Mouse (Mus musculus) bone marrow, adult 2 months (tissue): ENCODE data around the gene Dhrs7b.

Experiments
- CTCF ChIP-seq: fragments of 200-500 bp; IDR thresholded peaks from 2 replicates; pipeline ENCODE4 v1.5.1; 2011; ENCODE audit warnings: low read length, control low read depth; ENCODE audit not compliant: control insufficient read depth, insufficient read depth
- POLR2A ChIP-seq: fragments of 200-500 bp; IDR thresholded peaks from 2 replicates; pipeline ENCODE4 v1.6.1; 2011; ENCODE audit warnings: low read depth, mild to moderate bottlenecking, control low read depth, low read length, borderline replicate concordance; ENCODE audit not compliant: control insufficient read depth

DNA sequence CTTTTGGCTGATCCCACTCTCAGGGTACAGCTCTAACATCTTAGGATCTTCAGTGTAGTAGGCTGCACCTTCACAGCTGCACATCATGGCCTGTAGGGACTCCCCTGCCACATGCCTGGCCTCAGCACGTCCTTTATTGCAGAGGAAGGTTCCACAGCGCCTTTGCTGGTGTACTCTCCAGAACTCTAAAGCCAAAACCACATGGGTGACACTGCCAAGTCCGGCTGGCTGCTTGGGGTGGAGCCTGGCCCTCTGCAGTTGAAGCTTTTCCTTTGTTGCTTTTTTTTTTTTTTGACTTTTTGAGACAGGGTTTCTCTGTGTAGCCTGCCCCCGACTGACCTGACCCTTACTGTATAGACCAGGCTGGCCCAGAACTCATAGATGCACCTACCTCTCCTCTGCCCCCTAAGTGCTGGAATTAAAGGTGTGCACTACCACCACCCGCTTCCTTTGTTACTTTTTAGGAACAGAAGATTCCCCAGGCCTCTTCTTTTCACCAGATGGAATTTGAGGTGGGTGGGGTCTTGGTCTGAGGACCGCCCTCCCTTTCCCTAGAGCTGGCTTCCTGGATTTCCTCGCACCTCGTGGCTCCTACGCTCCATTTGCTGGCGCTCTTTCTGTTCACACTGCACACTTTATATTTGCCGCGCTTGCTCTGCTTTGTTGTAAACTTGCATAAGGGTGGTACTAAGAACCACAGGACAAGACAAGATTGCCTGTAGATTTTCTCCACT lies 11.2 kb downstream of the Dhrs7b start:
- TF ChIP-seq POLR2A, result no peak
- TF ChIP-seq CTCF, result no peak
